Mouse (Mus musculus) stomach, embryonic 16.5 days (tissue): ENCODE results near the gene Gm20481. TPM values are rescaled to one million over a fixed set of nuclear protein-coding genes. Genes with fewer than 3 reads are reported as not detected.
"Not testable (repeated sequence)": the region's sequence is repeated elsewhere in the genome, so short reads cannot be mapped to it uniquely, and the experiment has no call there.

ENCODE experiments used
- ATAC-seq: fragments of 200-750 bp; cut with Nextera tagmentation; 2 replicates; pipeline ENCODE4 v1.8.0; 2017; ENCODE audit warnings: moderate number of reproducible peaks, moderate TSS enrichment; ENCODE audit not compliant: insufficient read depth, low FRiP score
- H3K27ac ChIP-seq: fragments of 300-500 bp; sonication (generic); 2 replicates; pipeline ENCODE4 v1.5.1; 2014; ENCODE audit warnings: low read length
- H3K27me3 ChIP-seq: fragments of 300-500 bp; sonication (generic); 2 replicates; pipeline ENCODE4 v1.6.1; 2014; ENCODE audit warnings: low read length, control low read depth, mixed read lengths; ENCODE audit not compliant: control insufficient read depth, insufficient read depth
- H3K36me3 ChIP-seq: fragments of 300-500 bp; sonication (generic); 2 replicates; pipeline ENCODE4 v1.6.1; 2014; ENCODE audit warnings: low read length; ENCODE audit not compliant: control insufficient read depth, insufficient read depth
- H3K4me1 ChIP-seq: fragments of 300-500 bp; sonication (generic); 2 replicates; pipeline ENCODE4 v1.6.1; 2014; ENCODE audit warnings: low read length, control low read depth, mixed read lengths; ENCODE audit not compliant: control insufficient read depth, insufficient read depth
- H3K4me2 ChIP-seq: fragments of 300-500 bp; sonication (generic); 2 replicates; pipeline ENCODE4 v1.6.1; 2014; ENCODE audit warnings: low read depth, low read length, mixed read lengths
- H3K4me3 ChIP-seq: fragments of 300-500 bp; sonication (generic); replicated peaks from 2 replicates; pipeline ENCODE4 v1.5.1; 2014; ENCODE audit warnings: mild to moderate bottlenecking, low read length
- H3K9ac ChIP-seq: fragments of 300-500 bp; sonication (generic); 2 replicates; pipeline ENCODE4 v1.6.1; 2014; ENCODE audit warnings: low read length
- H3K9me3 ChIP-seq: fragments of 300-500 bp; sonication (generic); replicated peaks from 2 replicates; pipeline ENCODE4 v1.6.1; 2016; ENCODE audit warnings: low read length, control low read depth; ENCODE audit not compliant: control insufficient read depth
- WGBS: fragments of 180-500 bp; shearing (Covaris S2); extraction: QIAGEN DNeasy Blood & Tissue Kit; methylation state at CpG from one replicate; pipeline ENCODE4 v1.1.7; 2014; 5-methylcytosine and 5-hydroxymethylcytosine counted together
- polyA plus RNA-seq: library from polyadenylated mRNA; unstranded; fragments of >200 nt; fragmentation: Nextera tagmentation; extraction: Ambion mirVana; gene quantifications from 2 replicates; pipeline ENCODE4 v1.2.1, GENCODE M21; 2015

Gm20481 gene
- polyA plus RNA-seq, 1 experiment from 2014 or later = 0.27 TPM

DNA sequence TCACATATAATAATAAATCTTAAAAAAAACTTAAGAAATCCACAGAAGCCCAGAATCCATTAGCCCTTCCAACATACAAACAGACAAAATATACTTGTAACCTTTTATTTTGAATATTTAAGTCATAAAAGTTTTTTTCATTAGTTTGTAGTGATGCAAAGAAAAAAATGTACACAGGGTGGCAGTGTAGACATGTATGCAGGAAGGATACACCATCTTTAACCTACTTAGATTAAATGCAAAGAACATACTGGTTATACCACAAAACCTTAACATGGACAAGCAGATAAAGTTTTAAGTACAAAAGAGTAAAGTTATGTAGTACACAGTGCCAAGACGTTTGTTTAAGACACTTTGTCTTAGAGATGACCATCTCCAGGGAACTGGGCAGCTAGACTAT is 13.4 kb upstream of the Gm20481 start:
- Histone ChIP-seq H3K36me3 (no peaks in the 10 kb centered on the region), H3K4me2 (no peak overlapping the region), H3K27ac (no peak overlapping the region), H3K9ac (no peak overlapping the region), H3K9me3 (no peaks in the 10 kb centered on the region), H3K27me3 (0 out of 2 replicates have a peak, but pooled peaks cover 4% of the 10 kb centered on the region), H3K4me1 (peaks cover 8% of the 10 kb centered on the region), H3K4me3 (no peak overlapping the region)
- ATAC-seq = no peak
- WGBS = 41% methylated on average over 1 of the region's 1 CpGs

DNA sequence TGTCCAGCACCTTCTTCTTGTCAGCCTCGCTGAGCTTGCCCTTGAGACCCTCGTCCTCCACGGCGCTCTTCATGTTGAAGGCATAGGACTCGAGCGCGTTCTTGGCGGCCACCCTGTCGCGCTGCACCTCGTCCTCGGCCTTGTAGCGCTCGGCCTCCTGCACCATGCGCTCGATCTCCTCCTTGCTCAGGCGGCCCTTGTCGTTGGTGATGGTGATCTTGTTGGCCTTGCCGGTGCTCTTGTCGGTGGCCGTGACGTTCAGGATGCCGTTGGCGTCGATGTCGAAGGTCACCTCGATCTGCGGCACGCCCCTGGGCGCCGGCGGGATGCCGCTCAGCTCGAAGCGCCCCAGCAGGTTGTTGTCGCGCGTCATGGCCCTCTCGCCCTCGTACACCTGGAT is 12.4 kb upstream of the Gm20481 start:
- not testable (repeated sequence) for H3K27me3 ChIP-seq, H3K9ac ChIP-seq, H3K27ac ChIP-seq, H3K9me3 ChIP-seq, H3K36me3 ChIP-seq, ATAC-seq
- Histone ChIP-seq H3K4me1 (peaks cover 15% of the 10 kb centered on the region), H3K4me2 (peak overlapping the region; percentile 19; the same call in 1 of the 2 replicates), H3K4me3 (peak overlapping the region; percentile 11; the same call in 1 of the 2 replicates)
- WGBS = 13% methylated on average over 29 of the region's 40 CpGs

DNA sequence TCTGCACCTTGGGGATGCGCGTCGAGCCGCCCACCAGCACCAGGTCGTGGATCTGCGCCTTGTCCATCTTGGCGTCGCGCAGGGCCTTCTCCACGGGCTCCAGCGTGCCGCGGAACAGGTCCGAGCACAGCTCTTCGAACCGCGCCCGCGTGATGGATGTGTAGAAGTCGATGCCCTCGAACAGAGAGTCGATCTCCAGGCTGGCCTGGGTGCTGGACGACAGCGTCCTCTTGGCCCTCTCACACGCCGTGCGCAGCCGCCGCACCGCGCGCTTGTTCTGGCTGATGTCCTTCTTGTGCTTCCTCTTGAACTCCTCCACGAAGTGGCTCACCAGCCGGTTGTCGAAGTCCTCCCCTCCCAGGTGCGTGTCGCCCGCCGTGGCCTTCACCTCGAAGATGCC is 11.7 kb upstream of the Gm20481 start:
- not testable (repeated sequence) for H3K27me3 ChIP-seq, H3K9me3 ChIP-seq, H3K4me2 ChIP-seq, ATAC-seq, H3K4me3 ChIP-seq, H3K36me3 ChIP-seq, H3K27ac ChIP-seq, H3K9ac ChIP-seq
- WGBS = 31% methylated on average over 27 of the region's 40 CpGs
- peaks cover 17% of the 10 kb centered on the region for H3K4me1 ChIP-seq

GRCm38 (mm10) chr17:34958734-34959129 is 11.0 kb upstream of the Gm20481 start:
- ATAC-seq, H3K36me3 ChIP-seq, H3K27ac ChIP-seq, H3K27me3 ChIP-seq, H3K9ac ChIP-seq, H3K9me3 ChIP-seq: not testable (repeated sequence)
- Histone ChIP-seq H3K4me3 (peak overlapping the region; percentile 62), H3K4me2 (peak overlapping the region; percentile 48), H3K4me1 (peaks cover 17% of the 10 kb centered on the region)
- WGBS = under 1% methylated on average over 25 of the region's 47 CpGs

DNA sequence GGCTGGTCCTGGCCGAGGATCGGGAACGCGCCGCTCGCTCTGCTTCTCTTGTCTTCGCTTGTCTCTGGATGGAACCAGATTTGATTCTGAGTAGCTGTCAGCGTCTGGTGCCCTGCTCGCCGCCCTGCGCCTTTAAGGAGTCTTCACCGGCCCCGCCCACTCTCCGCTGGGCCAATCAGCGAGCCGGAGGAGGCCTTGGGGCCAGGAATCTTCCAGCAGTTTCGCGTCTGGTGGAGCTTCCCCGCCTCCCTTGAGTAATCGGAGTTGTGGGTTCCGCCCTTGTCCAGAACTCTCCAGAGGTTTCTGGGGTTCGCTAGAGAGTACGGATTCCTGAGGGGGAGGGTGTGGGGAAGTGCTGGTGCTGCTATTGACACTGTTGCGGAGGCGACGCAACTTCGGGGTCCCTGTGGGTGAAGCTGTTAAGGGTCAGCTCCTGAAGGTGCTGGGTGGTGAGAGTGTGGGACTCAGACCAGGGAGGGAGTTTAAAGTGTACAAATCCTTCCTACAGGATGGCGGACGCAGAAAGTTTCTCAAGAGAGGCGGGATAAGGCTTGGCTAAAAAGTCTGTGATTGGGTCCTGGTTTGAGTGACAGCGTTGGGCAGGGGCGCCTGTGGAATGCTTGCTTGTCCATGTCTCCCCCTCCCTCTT is 10.5 kb upstream of the Gm20481 start, which contains the start of gene Hspa1b:
TSS of gene Hspa1b (minus strand) at position 109 of the 649 bp plus-strand sequence.
- ATAC-seq = peak; percentile 95
- peak within 1 kb of the TSS; percentile 78 for H3K9ac ChIP-seq
- WGBS = 0% methylated on average over 25 of the region's 32 CpGs

DNA sequence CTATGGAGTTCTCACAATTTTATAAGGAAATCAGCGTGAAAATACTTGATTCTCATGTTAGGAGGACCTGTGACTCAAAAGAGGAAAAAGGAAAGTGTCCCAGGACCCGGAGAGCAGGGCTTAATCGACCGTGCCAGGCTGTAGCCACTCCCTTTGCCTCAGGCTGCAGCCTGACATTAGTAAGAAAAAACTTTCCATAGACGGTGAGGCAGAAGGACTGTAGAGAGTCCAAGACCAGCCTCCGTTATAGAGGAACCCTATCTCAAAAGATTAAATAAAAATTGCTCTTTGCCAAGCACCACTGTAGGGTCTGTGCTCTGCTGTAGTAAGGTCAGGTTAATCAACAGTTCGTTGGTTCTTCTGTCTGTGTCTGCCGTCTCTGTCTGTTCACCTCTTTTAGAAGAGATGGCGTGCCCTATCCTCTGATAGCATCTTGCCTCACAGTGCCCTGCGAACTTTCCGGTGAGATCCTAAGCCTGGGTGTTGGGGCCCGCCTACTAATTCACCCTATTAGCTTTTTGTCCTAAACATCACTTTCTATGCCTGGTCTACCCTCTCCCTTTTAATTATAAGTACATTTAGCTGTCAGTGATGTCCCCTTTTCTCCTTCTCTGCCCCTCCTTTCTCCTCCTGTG is 9.7 kb upstream of the Gm20481 start:
- peak overlapping the region; percentile 78 for H3K9ac ChIP-seq
- no peak; the same call in 1 of the 2 replicates for ATAC-seq

More for the DNA sequence above, 10.5 kb upstream of the Gm20481 start, which contains the start of gene Hspa1b:
- H3K4me1 ChIP-seq = peaks cover 17% of the 10 kb centered on the region
- H3K4me2 ChIP-seq = peak within 1 kb of the TSS; percentile 66
- H3K4me3 ChIP-seq = peak within 1 kb of the TSS; percentile 62
- H3K9me3 ChIP-seq, H3K27me3 ChIP-seq, H3K36me3 ChIP-seq: not testable (repeated sequence)
- peak within 1 kb of the TSS; percentile 99 for H3K27ac ChIP-seq

DNA sequence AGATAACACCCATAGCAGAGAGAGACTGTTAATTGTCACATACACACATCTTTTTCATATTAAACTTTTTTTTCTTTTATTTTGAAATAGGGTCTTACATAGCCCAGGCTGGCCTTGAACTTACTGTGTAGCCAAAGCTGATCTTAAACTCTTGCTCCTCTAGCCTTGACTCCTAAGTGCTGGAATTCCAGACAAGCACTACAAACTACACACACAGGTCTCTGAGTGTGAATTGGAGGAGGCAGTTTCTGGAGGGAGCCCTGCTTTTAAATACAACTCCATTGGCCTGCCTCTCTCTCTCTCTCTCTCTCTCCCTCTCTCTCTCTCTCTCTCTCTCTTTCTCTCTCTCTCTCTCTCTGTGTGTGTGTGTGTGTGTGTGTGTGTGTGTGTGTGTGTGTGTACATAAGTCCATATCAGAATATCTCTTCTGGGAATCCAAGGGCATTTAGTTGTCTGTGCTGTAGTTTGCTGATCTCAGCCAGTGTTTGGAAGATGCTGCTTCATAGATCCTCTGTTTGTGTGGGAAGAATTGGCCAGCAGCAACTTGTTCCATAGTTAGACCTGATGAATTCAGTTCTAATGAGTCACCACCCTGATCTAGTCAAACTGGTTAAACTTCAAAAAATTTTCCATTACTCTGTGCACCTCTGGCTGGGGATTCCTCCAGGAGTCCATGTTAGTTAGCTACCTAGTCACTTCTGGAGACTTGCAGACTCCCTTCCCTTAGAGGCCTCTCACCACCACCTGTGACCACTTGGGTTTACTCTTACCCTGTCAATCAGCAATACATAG is 8.8 kb upstream of the Gm20481 start:
- H3K9ac ChIP-seq = no peak overlapping the region
- no peak overlapping the region for H3K4me3 ChIP-seq
- ATAC-seq = no peak
- peak overlapping the region; percentile 99 for H3K27ac ChIP-seq
- no peak overlapping the region for H3K4me2 ChIP-seq
- no peaks in the 10 kb centered on the region for H3K27me3 ChIP-seq
- H3K36me3 ChIP-seq = no peaks in the 10 kb centered on the region
- H3K9me3 ChIP-seq = no peaks in the 10 kb centered on the region
- H3K4me1 ChIP-seq = peaks cover 24% of the 10 kb centered on the region

More for the DNA sequence above, 9.7 kb upstream of the Gm20481 start:
- peak overlapping the region; percentile 62 for H3K4me3 ChIP-seq
- no peaks in the 10 kb centered on the region for H3K36me3 ChIP-seq
- peak overlapping the region; percentile 99 for H3K27ac ChIP-seq
- 0 out of 2 replicates have a peak, but pooled peaks cover 3% of the 10 kb centered on the region for H3K27me3 ChIP-seq
- H3K4me2 ChIP-seq = peak overlapping the region; percentile 66
- H3K4me1 ChIP-seq = peaks cover 21% of the 10 kb centered on the region
- WGBS = 13% methylated on average over 12 of the region's 12 CpGs
- no peaks in the 10 kb centered on the region for H3K9me3 ChIP-seq

- no peaks in the 10 kb centered on the region for H3K36me3 ChIP-seq
- H3K27me3 ChIP-seq = no peaks in the 10 kb centered on the region
- H3K4me3 ChIP-seq = no peak overlapping the region
- peak overlapping the region; percentile 99 for H3K27ac ChIP-seq
- no peaks in the 10 kb centered on the region for H3K9me3 ChIP-seq
- no peak overlapping the region; the same call in 1 of the 2 replicates for H3K9ac ChIP-seq
- H3K4me1 ChIP-seq = peaks cover 24% of the 10 kb centered on the region
- ATAC-seq = no peak; the same call in 1 of the 2 replicates
- WGBS = 23% methylated on average over 3 of the region's 3 CpGs
- H3K4me2 ChIP-seq = no peak overlapping the region
Measured at GRCm38 (mm10) chr17:34962125-34962524, 7.6 kb upstream of the Gm20481 start.

DNA sequence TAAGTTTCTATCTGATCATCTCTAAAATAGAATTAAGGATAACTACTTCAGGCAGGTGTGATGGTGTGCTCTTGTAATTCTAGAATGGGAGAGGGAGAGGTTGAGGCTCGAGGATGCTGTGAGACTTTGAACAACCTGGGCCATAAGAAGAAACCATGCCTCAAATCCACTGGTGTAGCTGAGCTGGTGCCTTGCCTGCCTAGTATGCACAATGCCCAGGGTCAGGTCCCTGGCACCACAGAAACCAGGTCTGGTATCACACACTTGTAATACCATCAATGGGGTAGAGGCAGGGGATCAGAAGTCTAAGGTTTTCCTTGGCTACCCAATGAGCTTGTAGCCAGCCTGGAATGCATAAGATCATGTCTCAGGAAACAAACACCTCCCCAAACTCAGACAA is 6.9 kb upstream of the Gm20481 start:
- Histone ChIP-seq H3K4me3 (no peak overlapping the region), H3K9me3 (no peaks in the 10 kb centered on the region), H3K27ac (peak overlapping the region; percentile 6; the same call in 1 of the 2 replicates), H3K27me3 (peaks cover 4% of the 10 kb centered on the region; the same call in 1 of the 2 replicates), H3K4me1 (peaks cover 24% of the 10 kb centered on the region), H3K36me3 (no peaks in the 10 kb centered on the region), H3K4me2 (no peak overlapping the region), H3K9ac (no peak overlapping the region)
- WGBS = 60% methylated on average over 1 of the region's 1 CpGs
- ATAC-seq = no peak
